Mouse (Mus musculus) spleen, postnatal 10 days (tissue): Measurements from ENCODE around the gene Grip1.

Experiments
- DNase-seq, 2 experiments: peaks; one replicate each; pipeline ENCODE4 v3.0.0; 2021 to 2022; ENCODE audit warnings: low spot score in 2 of 2

The Grip1 gene

DNA sequence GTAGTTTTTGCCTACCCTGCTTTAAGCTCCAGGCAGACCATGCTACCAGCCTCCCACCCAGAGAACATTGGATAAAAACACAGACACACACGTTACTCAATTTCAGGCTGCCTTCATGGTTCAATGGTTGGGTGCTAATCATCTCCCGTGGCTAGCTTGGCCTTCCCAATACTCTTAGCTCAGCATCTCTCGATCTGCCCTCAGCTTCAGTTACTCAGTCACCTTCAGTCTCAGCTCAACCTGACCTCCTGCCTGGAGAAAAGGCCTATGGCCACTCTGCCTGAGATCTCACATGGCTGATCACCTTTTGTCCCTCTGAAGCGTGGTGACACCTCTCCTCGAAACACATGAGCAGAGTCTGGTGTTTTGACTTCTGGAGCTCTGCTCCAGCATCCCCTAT is 379.7 kb downstream of the Grip1 start:
- no peak for DNase-seq

DNA sequence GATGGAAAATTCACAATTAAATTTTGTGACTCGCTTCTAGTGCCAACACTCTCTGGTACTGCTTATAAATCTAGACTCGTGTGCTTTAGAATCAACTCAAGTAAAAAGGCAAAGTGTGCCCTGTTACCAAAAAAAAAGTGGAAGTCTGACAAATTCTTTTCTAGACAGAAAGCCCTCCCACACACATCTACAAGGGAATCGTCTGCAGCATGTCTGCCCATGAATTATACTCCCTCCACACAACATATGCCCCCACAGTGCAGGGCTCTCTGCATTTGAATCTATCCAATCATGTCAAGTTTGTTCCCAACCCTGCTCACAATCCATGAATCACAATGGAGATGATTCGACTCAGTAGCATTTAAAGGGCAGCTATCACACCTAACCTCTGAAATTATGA is 380.5 kb downstream of the Grip1 start:
- DNase-seq = no peak

DNA sequence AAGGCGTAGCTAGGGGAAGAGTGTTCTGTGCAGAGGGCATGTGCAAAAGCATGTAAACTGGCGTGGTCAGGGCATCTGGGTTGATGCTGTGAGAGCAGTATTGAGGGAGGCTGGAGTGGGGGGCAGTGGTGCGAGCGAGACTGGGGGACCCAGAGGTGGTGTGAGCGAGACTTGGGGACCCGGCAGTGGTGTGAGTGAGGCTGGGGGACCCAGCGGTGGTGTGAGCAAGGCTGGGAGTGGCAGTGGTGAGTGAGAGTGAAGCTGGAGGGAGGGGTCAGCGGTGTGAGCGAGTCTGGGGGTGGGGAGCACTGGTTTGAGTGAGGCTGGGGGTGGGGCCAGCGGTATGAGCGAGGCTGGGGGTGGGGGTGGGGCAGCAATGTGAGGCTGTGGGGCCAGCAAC is 386.0 kb downstream of the Grip1 start:
- DNase-seq = no peak

DNA sequence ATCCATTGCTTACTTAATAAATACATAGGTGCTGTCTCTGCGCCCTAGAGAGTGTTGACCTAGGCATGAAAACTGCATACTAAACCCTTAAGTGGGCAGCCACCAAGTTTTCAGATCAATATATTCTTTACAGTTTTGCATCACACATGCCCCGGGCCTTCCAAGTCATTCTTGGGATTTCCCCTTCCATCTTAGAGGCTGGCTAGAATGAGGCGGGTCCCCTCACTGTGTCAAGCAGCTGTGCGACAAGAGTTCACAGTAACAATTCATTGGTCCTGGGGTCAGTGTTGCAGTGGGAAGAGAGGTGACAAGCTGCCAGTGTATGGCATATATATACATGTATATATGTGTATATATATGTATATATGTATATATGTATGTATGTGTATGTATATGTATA is 388.4 kb downstream of the Grip1 start:
- DNase-seq = no peak

DNA sequence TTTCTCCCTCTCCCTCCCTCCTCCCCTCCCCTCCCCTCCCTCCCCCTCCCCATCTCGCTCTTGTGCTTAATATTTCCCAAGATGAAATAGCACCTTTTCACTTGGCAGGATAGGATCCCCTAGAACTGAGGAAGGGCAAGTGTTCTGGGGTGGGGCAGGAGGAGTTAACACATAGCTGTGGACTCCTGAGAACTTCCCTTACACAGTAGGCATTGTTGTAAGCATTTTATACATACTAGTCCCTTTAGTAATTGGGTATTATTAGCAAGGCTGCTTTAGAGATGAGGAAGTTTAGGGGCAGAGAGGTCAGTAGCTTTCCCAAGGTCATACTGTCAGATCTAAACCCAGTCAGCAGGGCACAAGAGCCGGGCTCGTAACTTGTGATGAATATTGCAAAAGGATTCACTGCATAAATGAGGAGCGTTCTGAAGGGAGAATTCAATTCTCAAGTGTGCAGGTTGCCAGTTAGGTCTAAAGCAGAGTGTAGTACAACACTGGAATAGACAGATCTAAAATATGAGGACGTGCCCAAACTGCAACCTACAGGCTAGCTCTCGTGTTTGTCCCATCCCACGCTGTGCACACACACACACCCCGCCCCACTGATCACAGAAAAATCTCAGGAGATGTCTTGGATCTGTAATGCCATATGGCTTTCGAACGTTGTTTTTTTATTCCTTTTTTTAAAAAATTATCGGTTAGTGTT is 392.2 kb downstream of the Grip1 start:
- DNase-seq = no peak

DNA sequence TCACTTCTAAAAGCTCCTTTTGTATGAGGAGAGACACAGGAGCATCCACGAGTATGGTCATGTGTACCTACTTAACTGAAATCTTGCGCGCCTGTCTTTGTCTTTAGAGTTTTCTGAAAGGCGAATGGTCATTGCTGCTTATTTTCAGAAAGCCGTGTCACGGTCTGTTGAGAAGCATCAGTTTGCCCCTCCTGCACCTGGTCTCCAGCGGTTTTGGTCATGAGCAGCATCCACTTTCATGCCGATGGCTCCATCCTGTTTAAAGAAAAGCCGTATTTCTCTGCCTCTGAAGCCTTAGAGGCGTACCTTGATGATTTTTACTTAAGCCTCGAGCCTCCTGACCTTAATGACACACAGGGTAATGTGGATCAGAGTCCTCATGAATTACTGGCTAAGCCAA is 398.0 kb downstream of the Grip1 start:
- DNase-seq = no peak

DNA sequence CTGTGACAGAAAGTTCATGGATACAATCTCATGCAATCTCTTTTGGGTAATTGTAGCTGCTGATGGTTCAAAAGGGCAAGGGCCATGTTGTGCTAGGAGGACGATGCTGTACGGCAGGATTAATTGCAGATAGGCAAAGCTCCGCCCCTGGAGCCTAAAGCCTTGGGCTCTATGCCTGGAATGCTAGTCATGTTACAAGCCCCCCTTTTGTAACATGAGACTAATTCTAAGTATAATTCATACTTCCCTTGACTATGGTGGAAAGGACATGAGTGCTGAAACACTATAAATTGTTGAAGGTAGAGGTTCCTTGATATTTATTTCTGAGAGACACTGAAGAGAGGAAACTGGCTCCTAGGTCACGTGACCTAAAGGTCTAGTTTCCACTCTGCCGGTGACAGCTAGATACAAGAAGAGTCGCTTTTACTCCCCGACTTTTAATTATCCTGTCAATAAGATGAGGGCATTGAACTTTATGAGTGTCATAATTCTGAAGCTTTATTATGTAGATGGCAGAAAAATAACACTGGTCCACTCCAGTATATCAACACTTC is 399.0 kb downstream of the Grip1 start:
- DNase-seq = no peak

DNA sequence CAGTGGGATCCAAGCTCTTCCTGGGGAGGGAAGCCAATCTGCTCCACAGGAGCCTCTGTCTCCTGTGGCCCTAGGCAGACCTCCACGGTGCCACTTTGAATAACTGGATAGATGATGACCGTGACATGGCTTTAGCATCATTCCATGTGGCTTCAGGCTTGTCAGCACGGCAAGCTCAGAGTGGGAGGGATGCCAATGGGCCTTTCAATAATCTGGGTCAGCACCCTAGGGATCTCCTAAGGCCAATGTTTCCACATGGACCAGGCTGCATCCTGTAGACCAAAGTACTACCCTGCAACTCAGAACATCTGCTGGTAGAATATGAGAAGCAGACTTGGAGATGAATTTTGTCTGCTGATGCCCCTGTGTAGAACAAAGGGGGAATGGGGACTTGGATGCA is 414.1 kb downstream of the Grip1 start:
- DNase-seq = no peak

DNA sequence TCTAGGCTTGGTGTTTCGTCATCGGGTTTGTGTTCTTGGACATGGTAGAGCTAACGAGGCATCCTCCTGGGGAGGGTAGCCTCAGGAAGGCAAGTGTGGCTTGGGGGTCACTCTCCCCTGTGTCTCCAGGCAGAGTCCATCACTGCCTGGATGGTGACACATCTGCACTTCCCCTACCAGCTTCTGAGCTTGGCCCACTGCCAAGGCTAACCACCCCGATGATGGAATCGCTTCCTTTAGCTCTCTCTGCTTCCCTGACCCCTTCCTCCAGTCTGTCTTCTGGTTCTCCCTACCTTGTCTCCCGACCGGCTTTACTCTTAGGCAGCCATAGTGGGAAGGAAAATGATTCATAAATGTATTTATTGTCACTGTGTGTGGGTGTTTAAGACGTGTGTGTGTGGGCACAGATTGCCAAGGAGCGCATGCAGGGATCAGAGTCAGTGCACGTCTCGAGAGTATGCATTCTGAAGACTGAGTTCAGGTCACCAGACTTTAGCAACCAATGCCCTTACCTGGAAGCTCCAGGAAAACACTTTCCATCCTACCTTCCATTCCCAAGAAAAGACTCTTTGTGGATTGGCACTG is 415.5 kb downstream of the Grip1 start:
- no peak for DNase-seq

DNA sequence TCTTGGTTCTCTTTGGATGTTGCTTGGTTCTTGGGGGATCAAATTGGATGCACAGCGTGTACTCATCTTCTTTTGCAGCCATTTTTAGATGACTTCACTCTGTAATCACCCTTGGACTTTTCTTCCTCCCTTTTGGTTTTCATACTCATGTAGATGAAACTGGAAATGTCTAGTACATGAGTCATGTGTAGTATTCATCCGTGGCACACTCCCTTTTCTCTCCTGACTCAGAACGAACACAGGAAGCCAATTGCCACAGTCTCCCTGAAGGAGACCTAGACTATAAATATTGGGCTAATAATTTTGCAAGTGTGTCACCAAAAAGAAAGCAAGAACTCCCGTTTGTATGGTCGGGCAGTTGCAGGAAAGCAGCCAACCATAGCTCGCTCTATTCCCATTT is 423.1 kb downstream of the Grip1 start:
- DNase-seq = no peak

DNA sequence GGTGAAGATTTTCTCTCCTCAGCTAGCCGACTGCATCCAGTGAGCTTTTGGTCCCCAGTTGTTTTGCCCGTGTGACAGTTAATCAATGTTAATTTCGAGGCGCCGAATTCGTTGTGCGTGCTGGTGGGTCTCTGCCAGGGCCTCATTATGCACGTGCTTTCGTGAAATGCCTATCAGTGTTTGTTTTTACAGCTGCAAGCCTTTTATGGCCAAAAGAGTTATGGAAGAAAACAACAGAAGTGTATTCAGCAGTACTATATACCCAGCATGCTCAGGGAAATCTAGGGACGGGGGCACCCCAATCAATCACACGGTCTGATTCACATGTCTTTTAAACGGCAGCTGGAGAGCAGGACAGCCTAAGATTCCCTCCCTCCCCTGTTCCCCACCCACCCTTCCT is 424.7 kb downstream of the Grip1 start:
- DNase-seq = no peak

DNA sequence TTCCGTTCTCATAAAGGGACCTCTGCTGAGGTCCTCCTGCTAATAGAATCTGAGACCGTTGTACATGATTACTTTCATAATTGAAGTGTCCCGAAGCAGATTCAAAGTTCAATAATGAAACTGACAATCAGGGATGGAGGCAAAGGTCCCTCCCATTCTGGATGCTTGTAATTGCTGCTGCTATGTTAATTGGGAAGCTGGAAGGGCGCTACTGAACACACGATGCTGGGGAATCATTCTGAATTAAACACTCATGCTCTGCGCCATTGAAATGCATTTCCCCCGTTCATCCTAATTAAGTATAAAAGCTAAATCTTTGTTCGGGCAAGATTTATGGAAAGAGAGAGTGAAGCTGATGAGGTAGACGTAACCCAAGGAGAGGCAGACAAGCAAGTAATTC is 431.0 kb downstream of the Grip1 start:
- DNase-seq = no peak

DNA sequence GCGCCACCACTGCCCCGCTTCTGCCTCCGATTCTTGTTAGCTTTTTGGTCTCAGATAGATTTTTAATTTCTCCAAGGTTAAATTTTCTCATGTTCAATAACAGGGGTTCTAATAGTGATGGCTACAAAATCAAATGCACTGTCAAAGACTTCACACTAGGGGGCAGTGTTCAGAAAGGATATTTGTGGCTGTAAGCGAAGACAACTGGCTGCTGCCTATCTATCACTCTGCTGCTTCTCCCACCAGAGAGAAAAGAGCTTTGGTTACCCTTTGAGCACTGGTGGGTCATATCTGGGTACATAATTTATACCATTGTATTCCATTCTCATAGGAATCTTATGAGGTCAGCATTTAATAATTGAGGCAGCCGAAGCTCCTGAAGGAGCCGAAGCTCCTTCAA is 431.9 kb downstream of the Grip1 start:
- DNase-seq = no peak

DNA sequence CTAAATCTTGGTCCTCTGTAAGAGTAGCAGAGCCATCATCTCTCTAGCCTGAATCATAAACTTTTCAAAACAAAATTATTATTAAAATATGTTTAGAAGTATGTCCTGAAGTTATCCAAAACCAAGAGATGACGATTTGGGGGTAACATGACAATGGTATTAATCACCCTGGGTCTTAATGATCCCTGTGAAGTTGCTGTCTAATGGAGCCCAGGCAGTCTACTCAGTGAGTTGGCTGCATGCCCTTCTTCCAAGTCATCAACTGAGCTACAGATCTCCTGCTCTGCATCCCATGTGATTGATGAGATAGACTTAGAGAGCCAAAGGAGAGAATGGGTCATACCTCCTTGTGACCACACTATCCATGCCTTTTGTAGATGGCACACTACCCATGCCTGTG is 433.1 kb downstream of the Grip1 start:
- no peak for DNase-seq

DNA sequence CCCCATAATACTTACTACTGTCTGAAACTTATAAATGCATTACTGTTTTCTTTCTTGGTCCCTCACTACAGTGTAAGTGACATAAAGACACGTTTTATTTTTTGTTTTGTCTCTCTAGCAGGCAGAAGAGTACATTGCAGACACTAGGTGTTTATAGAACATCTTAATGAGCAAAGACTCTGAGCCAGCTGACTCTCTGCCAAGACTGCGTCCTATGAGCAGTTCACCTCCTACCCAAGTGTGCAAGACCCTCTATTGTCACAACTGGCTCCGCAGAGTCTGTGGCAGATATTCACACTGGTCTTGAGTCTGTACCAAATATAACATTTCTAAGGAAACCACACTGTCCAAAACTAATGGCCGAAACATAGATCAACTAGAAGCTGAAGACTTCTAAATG is 449.1 kb downstream of the Grip1 start:
- no peak for DNase-seq

DNA sequence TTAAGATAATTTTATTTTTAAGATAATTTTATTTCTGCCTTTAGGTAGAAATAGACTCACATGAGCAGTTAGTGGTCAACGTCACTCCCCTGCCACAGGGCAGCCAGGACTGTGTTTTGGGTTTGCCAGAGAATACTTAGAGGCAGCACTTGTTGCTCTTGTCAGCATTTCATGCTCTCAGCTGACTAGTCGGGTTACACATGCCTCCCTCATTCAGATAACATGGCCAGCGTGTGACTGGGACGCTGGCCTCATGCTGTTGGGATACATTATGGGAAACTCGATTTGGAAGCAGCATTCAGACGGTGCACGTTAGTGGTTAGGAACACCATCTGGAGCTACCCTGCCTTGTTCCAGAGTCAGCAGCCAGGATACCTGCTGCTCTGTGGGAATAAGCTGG is 453.2 kb downstream of the Grip1 start:
- DNase-seq = no peak

DNA sequence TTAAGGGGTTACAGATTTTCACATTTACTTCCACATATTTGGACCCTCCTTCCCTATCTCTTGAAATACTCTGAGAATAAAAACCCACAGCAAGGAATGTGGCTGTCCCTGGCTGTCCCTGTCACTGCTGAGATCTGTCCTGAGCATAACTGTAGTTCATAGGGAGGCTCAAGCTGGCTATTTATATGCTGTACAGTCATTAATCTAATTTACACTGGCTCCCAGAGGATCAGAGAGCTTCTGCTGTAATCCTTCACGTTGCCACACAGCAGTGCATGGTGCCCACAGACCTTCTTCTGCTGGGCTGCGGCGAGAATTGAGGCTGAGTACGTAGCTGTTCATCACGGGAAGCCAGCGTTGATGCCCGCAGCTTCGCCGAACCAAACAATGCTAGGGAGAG is 464.4 kb downstream of the Grip1 start:
- DNase-seq = no peak

DNA sequence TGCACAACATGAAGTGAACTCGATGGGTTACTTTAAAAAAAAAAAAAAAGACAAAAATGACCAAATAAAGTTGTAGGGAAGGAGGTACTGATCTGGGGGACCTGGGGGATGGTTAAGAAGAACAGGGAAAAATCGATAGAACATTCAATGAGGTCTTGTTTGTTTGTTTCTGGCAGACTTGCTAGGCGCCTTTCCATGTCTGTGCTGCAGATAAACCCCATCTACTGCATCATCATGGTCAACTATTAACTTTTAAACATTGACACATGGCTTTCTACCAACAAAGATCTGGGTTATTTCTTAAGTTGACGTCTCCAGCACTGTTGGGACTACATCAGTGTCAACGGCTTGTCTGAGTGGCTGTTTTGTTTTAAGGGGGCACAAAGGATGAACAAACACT is 474.3 kb downstream of the Grip1 start:
- DNase-seq = no peak

DNA sequence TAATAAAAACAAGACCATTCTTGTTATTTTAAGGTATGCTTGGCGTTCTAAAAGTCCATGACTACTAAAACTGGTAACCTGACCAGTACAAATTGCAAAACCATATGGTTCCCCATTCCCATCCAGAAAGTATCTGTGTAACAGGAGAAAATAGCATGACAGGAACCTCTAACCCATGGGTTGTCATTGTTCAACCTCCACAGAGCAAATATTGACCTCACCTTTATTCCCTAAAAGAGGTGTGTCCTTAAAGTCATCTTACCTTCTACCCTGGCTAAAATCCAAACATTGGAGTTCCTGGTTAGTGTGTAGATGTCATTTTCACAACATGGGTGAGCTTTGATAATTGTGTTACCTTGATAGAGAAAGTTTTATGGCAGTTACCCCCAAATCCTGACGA is 475.3 kb downstream of the Grip1 start:
- DNase-seq = no peak

DNA sequence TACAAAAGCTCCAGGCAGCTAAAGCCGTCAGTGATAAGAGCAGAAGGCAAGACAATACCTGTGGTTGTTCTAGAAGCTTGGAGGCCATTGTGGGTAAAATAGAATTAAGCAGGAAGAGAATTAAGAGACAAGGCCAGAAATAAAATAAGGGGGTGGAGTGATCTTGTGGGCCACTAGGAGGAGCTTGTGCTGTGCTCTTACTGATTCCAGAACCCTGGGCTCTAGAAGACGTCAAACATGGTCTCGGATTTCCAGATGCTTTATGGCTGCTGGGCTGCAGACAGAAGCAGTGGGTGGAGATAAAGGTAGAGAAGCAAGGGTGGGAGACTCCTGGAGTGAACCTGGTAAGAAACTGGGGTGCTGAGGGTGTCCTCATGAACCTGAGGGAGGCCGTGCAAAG is 479.2 kb downstream of the Grip1 start:
- DNase-seq = no peak

DNA sequence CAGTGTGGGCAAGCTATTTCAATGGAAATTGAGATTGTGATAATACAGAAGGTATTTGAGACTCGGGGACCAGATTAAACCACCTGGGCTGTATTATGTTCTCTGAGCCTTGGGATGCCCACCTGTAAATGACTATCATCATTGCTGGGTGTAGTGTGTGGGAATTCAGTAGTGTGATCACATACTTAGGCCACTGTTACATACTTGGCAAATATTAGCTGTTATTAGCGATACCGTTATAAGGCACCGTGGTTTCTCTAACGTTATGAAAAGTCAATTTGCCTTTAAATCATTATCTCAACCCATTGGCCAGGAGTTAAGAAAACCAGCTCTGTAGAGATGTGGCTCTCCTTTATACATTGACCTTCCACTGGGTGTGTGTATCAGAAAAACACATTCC is 479.7 kb downstream of the Grip1 start:
- no peak for DNase-seq

DNA sequence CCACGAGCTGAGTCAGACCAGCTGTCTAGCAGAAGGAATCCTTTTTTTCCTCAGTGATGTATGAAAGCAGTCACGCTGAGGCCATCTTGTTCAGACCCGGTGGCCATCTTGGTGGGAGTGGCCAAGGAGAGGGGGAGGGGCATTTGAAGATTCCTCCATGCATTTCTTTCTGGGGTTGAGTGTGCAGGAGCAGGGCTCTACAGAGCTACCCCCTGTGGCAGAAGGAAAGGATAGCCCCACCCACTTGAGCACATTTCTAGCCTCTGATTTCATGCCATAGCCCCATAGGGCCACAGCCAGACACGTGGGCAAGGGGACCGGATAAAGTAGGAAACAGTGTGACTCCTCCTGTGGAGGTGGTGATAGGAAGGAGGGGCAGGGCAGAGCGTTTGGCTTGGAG is 481.6 kb downstream of the Grip1 start:
- DNase-seq = no peak

DNA sequence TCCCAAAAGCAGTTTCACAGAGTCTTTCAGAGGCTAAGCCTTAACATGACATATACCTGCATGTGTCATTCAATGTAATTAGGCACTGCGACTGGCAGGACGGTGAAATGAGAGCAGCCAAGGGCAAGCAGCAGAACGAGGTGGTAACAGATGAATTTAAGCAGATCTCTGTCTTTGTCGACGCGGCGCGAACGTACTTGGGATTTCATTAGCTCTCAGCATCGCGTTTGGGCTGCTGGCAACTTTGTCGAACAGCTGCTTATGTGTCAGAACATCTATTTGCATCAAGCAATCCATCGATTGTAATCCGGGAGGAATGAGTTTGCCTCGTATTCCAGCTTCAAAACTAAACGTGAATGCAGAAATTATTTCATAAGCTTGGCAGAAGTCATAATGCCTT is 483.9 kb downstream of the Grip1 start:
- no peak for DNase-seq

DNA sequence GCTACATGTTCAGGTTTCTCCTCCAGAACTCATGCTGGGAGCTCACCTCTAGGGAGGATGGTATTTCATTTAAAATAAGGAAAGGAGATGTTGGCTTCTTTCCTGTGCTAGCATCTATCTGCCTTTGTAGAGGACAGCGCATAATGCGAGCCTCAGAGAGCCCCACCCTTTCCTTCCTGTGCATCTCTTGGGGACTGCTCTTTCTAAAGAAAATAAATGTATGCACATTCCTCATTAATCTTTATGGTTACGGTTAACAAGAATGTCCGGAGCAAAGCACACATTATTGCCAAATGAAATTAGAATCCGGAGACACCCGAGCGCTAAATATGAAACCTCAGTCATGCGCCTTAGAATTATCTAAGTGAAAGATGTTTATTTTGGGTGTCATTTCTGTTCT is 490.3 kb downstream of the Grip1 start:
- DNase-seq = no peak
